Mouse (Mus musculus) spleen, embryonic (tissue): ENCODE measurements around the gene Gm49486.

ENCODE experiments used
- CTCF ChIA-PET: fragments of 350-600 bp; sonication (Branson Sonifier 250); formaldehyde crosslinking; loops from one replicate; lab custom pipeline; 2022; lab: Charles Lee

Gm49486 gene

GRCm38 (mm10) chr15:79229058-79229821 is at the start of gene Gm49486, which contains the start of gene Pick1:
Gm49486 (plus strand) TSS chr15:79229391.
Pick1 (plus strand) TSS chr15:79229173.
- CTCF ChIA-PET = no interaction called here

GRCm38 (mm10) chr15:79185213-79185612 is 44.0 kb upstream of the Gm49486 start:
- CTCF ChIA-PET = no interaction called here

- CTCF ChIA-PET = no interaction called here
Observed at GRCm38 (mm10) chr15:79187819-79188218, 41.4 kb upstream of the Gm49486 start.

DNA sequence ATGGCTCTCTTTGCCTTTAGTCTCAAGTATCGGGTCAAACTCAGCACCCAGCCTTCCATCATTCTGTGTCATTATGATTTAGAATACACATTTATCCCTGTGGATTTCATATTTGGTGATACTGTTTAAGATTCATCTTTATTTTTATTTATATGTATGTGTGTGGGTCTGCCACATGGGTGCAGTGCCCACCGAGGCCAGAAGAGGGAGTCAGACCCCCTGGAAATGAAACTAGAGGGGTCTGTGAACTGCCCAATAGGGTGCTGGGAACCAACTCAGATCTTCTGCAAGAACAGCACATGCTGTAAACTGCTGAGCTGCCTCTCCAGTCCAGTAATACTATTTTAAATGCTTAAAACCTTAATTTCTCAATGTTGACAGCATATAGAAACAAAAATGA is 37.8 kb upstream of the Gm49486 start:
- CTCF ChIA-PET = no interaction called here

GRCm38 (mm10) chr15:79192450-79192849 is 36.7 kb upstream of the Gm49486 start:
- CTCF ChIA-PET = no interaction called here

GRCm38 (mm10) chr15:79192885-79193845 is 36.0 kb upstream of the Gm49486 start:
- CTCF ChIA-PET = no interaction called here

GRCm38 (mm10) chr15:79194048-79194447 is 35.1 kb upstream of the Gm49486 start:
- CTCF ChIA-PET = no interaction called here

GRCm38 (mm10) chr15:79194946-79195345 is 34.2 kb upstream of the Gm49486 start:
- CTCF ChIA-PET = no interaction called here

DNA sequence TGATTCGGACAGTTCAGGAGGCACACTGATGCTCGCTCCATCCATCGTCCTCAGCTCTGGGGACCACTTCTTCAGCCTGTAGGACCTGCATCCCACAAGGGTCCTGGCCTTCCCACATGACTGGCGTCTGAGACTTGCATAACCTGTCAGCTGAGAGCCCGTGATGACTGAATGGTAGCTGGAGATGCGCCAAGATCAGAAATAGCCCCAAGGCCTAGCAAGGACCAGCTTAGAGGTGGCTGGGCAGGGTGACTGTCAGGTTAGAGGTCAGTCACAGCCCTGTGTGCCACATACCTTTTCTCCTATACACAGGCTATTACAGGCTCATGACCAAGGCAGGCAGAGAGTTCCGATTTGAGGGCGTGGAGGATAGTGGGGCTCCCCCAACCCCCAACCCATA is 33.7 kb upstream of the Gm49486 start:
- CTCF ChIA-PET = no interaction called here

DNA sequence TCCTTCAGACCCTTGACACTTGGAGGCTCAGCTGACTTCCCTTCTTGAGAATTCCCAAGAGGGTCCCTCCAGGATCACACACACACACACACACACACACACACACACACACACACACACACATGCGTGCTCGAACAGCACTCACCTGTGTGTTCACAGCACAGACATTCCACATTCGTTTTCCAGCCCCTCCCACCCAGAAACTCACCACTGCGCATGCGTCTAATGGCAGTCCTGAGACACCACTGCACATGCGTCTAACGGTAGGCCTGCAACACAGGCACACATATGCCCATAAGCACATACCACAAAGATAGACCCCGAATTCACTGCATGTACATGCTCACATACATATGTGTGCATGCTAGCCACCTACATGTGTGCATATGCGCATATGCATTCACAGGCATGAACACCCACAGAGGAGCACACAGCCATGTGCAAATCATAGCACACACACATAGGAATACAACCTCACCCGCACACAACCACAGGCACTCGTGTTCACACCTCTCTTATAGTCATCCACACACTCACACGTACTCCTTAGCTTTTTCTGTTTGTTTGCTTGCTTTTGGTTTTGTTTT is 29.7 kb upstream of the Gm49486 start:
- CTCF ChIA-PET = interaction anchor here (0.8 kb wide), 1 partner anchor 23 kb away, joined by 3 read pairs; no protein-coding TSS in a partner anchor

- CTCF ChIA-PET = no interaction called here
Observed at GRCm38 (mm10) chr15:79201491-79202150, 27.6 kb upstream of the Gm49486 start.

DNA sequence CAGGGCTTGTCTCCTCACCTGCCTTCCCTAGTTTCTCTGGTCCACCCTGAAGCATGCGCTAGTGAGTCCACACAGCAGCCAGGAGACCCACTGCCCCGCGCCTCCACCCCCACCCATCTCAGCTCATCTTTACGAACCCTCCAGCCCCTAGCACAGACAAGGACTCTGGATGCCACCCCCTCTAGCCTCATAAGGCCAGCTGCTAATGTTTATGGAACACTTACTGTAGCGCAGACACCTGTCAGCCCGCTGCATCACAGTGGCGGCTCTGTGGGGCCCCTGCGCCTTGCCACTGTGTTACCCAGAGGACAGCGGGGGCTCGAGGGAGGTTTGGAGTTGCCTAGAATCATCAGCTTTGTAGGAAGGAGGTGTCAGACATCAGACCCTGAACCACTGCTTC is 26.6 kb upstream of the Gm49486 start:
- CTCF ChIA-PET = interaction anchor here (0.5 kb wide), 1 partner anchor 28 kb away, joined by 3 read pairs; no protein-coding TSS in a partner anchor

GRCm38 (mm10) chr15:79208211-79208610 is 21.0 kb upstream of the Gm49486 start:
- CTCF ChIA-PET = no interaction called here

DNA sequence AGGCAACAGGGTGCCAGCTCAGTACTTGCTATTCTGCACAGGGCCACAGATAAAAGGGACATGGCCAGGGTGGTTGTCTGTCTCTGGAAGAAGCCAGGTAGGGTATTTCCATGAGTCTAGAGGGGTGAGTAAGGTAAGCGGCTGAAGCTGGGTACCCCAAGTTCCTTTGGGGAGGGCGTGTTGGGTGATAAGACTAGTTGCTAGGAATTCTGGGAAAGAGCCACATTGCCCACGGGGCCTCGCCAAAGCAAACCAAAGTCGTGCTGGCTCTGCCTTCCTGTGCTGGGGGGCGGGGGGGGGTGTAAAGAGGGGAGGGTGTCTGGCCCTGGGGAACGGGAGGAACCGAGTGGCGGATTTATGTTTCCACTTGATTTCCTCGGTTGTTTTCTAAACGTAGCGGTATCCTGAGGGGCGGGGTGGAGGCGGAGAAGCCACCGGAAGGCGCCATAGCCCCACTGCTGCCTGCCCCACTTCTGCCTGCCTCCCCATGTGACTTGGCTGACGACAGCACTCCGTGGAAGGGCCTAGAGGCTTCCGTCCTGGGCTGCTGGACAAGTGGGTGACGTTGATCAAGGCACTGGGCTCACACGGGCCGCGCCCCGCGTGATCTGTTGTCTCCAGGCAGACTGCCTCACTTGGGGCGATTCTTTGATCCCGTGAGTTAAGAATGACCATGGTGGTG is 20.3 kb upstream of the Gm49486 start:
- CTCF ChIA-PET = no interaction called here

GRCm38 (mm10) chr15:79210357-79210756 is 18.8 kb upstream of the Gm49486 start:
- CTCF ChIA-PET = no interaction called here

- CTCF ChIA-PET = no interaction called here
Observed at GRCm38 (mm10) chr15:79212750-79213446, 16.3 kb upstream of the Gm49486 start.

- CTCF ChIA-PET = no interaction called here
Observed at GRCm38 (mm10) chr15:79213591-79213990, 15.6 kb upstream of the Gm49486 start.

DNA sequence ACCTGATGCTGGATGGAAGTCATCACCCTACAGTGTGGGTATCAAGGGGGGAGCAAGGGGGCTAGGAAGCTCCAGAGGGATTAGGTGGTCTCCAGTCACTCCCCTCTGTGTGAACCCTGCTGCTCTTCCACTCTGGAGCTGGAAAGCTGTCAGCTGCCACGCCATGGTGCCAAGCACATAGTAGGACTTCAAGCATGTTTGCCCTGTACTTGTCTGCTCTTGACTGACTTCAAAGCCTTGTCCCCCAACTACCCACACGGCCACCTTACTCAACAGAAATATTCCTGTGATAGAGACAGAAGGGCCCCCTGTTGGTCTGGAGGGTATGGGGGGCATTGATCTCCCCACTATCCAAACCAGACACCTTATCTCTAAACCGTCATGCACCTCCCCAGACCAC is 13.0 kb upstream of the Gm49486 start:
- CTCF ChIA-PET = no interaction called here

DNA sequence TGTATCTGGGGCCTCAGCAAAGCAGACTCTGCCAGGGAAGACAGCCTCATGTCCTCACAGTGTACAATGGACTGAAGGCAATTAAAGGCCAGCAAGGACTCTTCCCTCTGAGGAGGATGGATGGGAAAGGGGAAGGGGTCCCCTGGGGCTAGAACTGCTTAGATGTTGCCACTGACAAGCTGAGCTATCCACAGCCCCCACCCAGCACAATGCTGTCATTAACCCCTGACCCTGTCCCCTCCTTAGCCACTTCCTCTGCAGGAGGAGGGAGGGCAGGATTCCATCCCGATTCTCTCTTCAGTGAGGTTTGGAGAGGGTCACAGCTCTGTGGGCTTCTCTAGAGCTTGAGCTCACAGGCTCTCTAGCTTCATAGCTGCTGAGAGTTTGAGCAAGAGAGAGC is 9.6 kb upstream of the Gm49486 start:
- CTCF ChIA-PET = no interaction called here

- CTCF ChIA-PET = no interaction called here
Observed at GRCm38 (mm10) chr15:79223641-79224040, 5.5 kb upstream of the Gm49486 start.
